Comparison of ENCODE assay signal across 16 mouse cellular contexts in the genomic region with DNA sequence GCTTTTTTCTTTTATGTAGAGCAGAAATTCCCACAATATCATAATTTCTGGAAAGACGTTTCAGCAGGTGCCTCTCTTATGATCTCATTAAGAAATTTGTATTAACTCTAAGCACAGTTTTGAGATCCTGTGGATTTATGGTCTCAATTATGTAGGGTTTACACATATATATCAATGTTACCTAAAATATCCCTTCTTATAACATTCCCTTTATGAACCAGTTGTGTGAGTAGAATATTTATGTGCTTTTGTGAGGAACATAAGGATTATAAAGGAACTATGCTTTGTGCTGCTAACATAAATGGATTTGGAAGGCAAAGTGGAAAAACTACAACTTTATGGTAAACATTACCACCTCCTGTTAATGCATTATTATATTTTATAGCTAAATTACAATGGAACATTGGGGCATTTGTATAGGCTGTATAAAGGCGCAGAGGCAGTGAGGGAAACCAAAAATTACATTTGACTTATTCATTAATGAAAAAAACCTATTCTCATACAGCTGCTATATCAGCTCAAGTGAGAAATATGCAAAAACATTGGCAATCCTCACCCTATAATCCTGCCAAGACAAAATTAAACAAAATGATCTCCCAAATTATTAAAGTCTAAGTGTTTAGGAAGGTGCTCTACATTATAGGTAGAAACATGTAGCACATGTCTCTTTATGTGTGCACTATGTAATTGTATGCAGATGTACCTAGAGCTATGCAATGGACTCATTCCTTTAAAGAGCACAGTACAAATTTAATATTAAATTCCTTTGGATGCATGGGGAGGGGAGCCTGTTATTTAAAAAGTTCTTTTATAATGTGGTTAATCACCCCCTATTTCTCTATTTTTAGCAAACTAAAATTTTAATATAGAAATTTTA.
"Had no signal": no experiment of that assay in that cellular context is flagged by ENCODE, and none has a peak within 500 bp of the region (broad histone marks: within the 10 kb centered on the region; RNA-seq: fewer than 3 reads in every experiment).

No protein-coding gene starts in this region.

- DNase-seq: retina, postnatal 1 day; right cerebral cortex, adult 18-20 months; right cerebral cortex, postnatal 14 days; right cerebral cortex, postnatal 25 days; right cerebral cortex, postnatal 4 days; spleen, adult 18-20 months; thymus, adult 18-20 months; thymus, adult 2 months; thymus, postnatal 14 days; thymus, postnatal 25 days; thymus, postnatal 36 days; thymus, postnatal 4 days had no signal

- H3K9me3 ChIP-seq: neural tube, embryonic 13.5 days; neural tube, embryonic 15.5 days; stomach, embryonic 15.5 days had no signal

- H3K27me3 ChIP-seq: neural tube, embryonic 13.5 days; neural tube, embryonic 15.5 days; stomach, embryonic 15.5 days had no signal

- H3K4me2 ChIP-seq: neural tube, embryonic 13.5 days; neural tube, embryonic 15.5 days; stomach, embryonic 15.5 days had no signal

- H3K36me3 ChIP-seq: neural tube, embryonic 13.5 days; neural tube, embryonic 15.5 days; stomach, embryonic 15.5 days had no signal

- H3K4me1 ChIP-seq: neural tube, embryonic 13.5 days; neural tube, embryonic 15.5 days; stomach, embryonic 15.5 days had no signal

- H3K4me3 ChIP-seq: neural tube, embryonic 13.5 days; neural tube, embryonic 15.5 days; stomach, embryonic 15.5 days had no signal

- H3K9ac ChIP-seq: neural tube, embryonic 13.5 days; neural tube, embryonic 15.5 days; stomach, embryonic 15.5 days had no signal

- H3K27ac ChIP-seq: neural tube, embryonic 13.5 days; neural tube, embryonic 15.5 days; stomach, embryonic 15.5 days; stomach, postnatal 0 days had no signal
